Mouse (Mus musculus) heart, embryonic 10.5 days (tissue): ENCODE measurements at regions not wholly inside any gene's neighbourhood (a gene's known extent, or its start where the extent isn't known, plus 50 kb on each side); places are given as distances from the start of the nearest gene placed in this dataset.

ENCODE experiments used
- DNase-seq: peaks from one replicate; pipeline ENCODE4 v3.0.0-alpha.2; 2017; ENCODE audit warnings: low spot score
- H3K27ac ChIP-seq: fragments of 300-500 bp; sonication (generic); 2 replicates; pipeline ENCODE4 v1.5.1; 2016; ENCODE audit warnings: mild to moderate bottlenecking
- H3K27me3 ChIP-seq: fragments of 300-500 bp; sonication (generic); 2 replicates; pipeline ENCODE4 v1.6.1; 2016; ENCODE audit warnings: mild to moderate bottlenecking; ENCODE audit not compliant: poor library complexity, insufficient read depth, severe bottlenecking
- H3K36me3 ChIP-seq: fragments of 300-500 bp; sonication (generic); 2 replicates; pipeline ENCODE4 v1.6.1; 2016; ENCODE audit warnings: mild to moderate bottlenecking, moderate library complexity
- H3K4me1 ChIP-seq: fragments of 300-500 bp; sonication (generic); 2 replicates; pipeline ENCODE4 v1.6.1; 2016; ENCODE audit warnings: mild to moderate bottlenecking
- H3K4me3 ChIP-seq: fragments of 300-500 bp; sonication (generic); 2 replicates; pipeline ENCODE4 v1.5.1; 2016; ENCODE audit warnings: mild to moderate bottlenecking, moderate library complexity
- H3K9me3 ChIP-seq: fragments of 300-500 bp; sonication (generic); 2 replicates; pipeline ENCODE4 v1.6.1; 2016; ENCODE audit warnings: mild to moderate bottlenecking, moderate library complexity
- WGBS: fragments of 180-500 bp; shearing (Covaris S2); methylation state at CpG from one replicate; pipeline ENCODE4 v1.1.7; 2016; 5-methylcytosine and 5-hydroxymethylcytosine counted together

DNA sequence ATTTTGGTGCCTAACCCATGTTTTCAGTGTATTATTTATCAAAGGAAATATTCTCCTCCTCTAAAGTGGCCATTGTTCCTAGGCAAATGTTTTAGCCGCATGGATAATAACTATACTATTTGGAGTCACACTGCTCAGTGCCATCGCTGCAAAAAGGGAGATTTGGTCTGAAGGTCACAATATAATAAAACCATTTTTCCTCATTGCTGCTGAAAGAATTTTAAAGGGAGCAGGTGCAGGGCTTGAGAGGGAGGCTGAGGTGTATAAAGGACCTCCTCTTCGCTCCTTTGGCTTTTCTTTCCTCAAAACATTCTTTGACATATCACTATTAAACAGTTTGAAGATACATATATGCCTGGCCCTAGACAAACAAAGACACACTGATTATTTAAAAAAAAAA, 435.9 kb upstream of the Sox9 start:
- no peak overlapping the region for H3K27ac ChIP-seq
- no peaks in the 10 kb centered on the region for H3K27me3 ChIP-seq
- no peak overlapping the region for H3K4me3 ChIP-seq
- 88% methylated on average over 3 of the region's 3 CpGs for WGBS
- H3K36me3 ChIP-seq: no peaks in the 10 kb centered on the region
- DNase-seq: no peak
- H3K9me3 ChIP-seq: no peaks in the 10 kb centered on the region
- peaks cover 3% of the 10 kb centered on the region; the same call in 1 of the 2 replicates for H3K4me1 ChIP-seq

DNA sequence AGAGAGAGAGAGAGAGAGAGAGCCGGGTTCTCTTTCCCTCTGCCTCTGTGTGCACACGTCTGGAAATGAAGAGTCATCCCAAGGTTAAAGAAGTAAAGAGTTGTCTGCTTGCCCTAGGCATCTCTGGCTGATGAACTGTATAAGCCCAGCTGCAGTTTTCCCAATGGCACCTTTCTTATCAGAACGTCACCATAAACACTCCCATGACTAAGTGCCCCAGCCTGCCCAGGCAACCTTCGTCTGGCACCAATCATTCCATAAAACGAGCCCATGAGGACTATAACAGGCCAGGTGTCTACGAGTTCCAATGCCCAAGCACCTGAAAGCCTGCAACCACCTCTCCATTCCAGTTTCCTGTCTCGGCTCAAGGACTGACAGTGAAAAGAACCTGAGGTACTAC, 435.5 kb upstream of the Sox9 start:
- Histone ChIP-seq H3K36me3 (no peaks in the 10 kb centered on the region), H3K4me3 (no peak overlapping the region), H3K27me3 (no peaks in the 10 kb centered on the region), H3K9me3 (no peaks in the 10 kb centered on the region), H3K27ac (no peak overlapping the region), H3K4me1 (peaks cover 3% of the 10 kb centered on the region; the same call in 1 of the 2 replicates)
- WGBS: 44% methylated on average over 7 of the region's 7 CpGs
- DNase-seq: no peak

DNA sequence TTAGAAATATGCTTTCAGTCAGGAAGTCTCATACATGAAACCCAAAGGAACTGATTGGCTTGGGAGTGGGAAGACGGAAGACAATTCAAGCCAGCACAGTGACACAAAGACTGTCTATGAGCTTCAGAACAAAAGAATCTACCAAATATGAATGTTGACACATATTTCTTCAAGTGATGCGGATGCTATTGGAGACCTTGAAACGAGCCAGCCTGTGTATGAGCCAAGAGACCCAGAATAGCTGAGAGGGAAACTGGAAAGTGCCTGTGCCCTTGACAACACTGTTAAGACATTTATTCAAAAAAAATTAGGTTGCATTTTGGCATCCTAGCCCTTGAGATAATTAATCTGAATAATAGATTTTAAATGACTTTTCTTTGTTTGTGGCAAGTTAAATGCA, 426.7 kb upstream of the Sox9 start:
- Histone ChIP-seq H3K27me3 (no peaks in the 10 kb centered on the region), H3K4me3 (no peak overlapping the region), H3K4me1 (no peaks in the 10 kb centered on the region), H3K36me3 (no peaks in the 10 kb centered on the region), H3K9me3 (no peaks in the 10 kb centered on the region), H3K27ac (no peak overlapping the region)
- 84% methylated on average over 3 of the region's 3 CpGs for WGBS
- no peak for DNase-seq

DNA sequence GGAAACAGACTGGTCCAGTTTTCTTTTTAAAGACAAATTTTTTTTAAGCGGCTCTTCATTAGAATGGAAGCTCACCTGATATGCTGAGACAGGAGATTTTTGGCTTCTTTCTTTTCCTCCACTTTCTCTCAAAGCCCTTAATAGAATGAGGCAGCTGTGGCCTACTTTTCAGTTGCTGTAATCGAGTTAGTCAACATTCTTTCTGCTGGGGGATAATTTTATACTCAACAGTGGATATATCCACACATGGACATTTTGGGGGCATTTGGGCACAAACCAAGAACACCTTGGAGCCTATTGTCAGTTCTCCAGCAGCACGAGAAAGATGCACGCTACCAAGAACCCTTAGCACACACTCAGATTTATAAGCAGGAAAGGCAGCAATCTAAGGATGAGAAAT, 415.3 kb upstream of the Sox9 start:
- Histone ChIP-seq H3K4me1 (no peaks in the 10 kb centered on the region), H3K27ac (no peak overlapping the region), H3K9me3 (no peaks in the 10 kb centered on the region), H3K36me3 (no peaks in the 10 kb centered on the region), H3K4me3 (no peak overlapping the region), H3K27me3 (no peaks in the 10 kb centered on the region)
- 84% methylated on average over 4 of the region's 4 CpGs for WGBS
- DNase-seq: no peak

DNA sequence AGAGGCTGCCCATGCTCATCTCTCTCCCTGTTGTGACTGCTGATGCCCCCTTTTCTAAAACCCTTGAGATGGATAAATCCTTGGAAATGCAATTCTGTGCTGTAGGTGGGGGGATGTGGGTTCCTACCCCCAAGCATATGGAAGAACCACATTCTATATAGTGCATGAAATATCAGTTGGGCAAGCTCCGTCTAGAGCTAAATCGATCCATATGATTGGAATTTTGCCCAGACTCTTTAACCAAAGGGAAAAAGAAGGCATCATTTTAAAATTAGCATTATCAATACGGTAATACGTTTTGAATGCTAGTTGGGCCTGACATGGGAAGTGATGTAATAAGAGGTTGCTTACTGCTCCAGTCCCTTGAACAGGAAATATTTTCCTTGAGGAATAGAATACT, 411.1 kb upstream of the Sox9 start:
- Histone ChIP-seq H3K36me3 (no peaks in the 10 kb centered on the region), H3K27ac (no peak overlapping the region), H3K9me3 (no peaks in the 10 kb centered on the region), H3K27me3 (no peaks in the 10 kb centered on the region), H3K4me1 (no peaks in the 10 kb centered on the region), H3K4me3 (no peak overlapping the region)
- WGBS: 93% methylated on average over 4 of the region's 4 CpGs
- no peak for DNase-seq

DNA sequence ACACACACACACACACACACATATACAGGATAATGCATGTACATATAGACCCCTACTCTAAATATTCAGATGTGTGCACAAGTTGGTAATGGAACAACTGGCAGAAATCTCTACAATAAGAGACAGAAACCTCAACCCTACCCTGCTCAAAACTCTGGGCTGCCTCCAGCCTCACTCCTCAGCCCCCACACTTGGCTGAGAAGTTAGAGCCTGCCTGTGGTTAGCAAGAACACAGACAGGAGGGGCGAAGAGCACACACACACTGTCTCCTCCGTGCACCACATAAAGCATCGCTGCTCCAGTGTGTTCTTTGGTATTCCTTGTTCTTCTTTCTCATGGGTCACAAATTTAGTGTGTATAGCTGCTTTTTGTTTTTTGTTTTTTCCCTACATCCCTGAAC, 382.0 kb upstream of the Sox9 start:
- no peaks in the 10 kb centered on the region for H3K9me3 ChIP-seq
- 83% methylated on average over 3 of the region's 3 CpGs for WGBS
- no peaks in the 10 kb centered on the region for H3K36me3 ChIP-seq
- no peak for DNase-seq
- H3K4me3 ChIP-seq: no peak overlapping the region
- H3K4me1 ChIP-seq: no peaks in the 10 kb centered on the region
- no peak overlapping the region for H3K27ac ChIP-seq
- H3K27me3 ChIP-seq: no peaks in the 10 kb centered on the region

DNA sequence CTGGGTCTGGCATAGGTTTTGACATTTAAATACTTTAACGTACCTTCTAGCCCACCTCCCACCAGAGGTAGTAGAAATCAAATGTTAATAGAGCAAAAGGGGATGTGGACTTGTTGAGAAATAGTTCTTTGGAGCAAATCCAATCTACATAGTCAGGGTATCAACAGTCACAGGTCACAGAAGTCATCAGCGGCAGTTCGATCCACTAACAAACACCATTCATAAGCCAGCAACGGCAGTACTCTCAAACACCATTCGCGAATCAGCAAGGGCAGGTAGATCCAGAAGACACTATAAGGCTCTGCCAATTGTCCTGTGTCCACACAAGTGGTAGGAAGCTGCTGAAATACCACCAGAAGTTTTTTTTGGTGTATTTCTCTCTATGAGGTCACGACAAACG, 374.3 kb upstream of the Sox9 start:
- no peak for DNase-seq
- H3K27ac ChIP-seq: no peak overlapping the region
- 86% methylated on average over 8 of the region's 8 CpGs for WGBS
- no peaks in the 10 kb centered on the region for H3K9me3 ChIP-seq
- no peak overlapping the region for H3K4me3 ChIP-seq
- H3K4me1 ChIP-seq: no peaks in the 10 kb centered on the region
- no peaks in the 10 kb centered on the region for H3K27me3 ChIP-seq
- no peaks in the 10 kb centered on the region for H3K36me3 ChIP-seq

DNA sequence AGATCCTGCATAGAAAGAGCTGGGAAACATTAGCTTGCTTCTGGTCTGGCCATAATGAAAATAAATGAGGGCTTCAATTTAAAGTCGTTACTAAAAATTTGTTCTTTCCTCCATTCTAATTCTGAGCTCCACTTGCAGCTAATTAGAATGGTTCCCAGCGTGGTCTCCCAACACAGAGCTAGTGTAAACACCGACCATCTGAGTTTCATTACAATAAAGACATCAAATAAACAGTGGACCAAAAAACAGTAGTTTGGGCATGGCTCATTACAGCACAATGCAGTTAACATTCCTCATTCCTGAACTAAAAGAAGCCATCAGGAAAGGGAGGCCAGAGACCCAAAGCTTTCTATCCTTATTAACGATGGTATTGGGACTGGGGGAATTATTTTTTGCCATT, 369.6 kb upstream of the Sox9 start:
- Histone ChIP-seq H3K4me1 (no peaks in the 10 kb centered on the region), H3K36me3 (no peaks in the 10 kb centered on the region), H3K4me3 (no peak overlapping the region), H3K27ac (no peak overlapping the region), H3K9me3 (no peaks in the 10 kb centered on the region), H3K27me3 (no peaks in the 10 kb centered on the region)
- WGBS: 50% methylated on average over 4 of the region's 4 CpGs
- no peak for DNase-seq

DNA sequence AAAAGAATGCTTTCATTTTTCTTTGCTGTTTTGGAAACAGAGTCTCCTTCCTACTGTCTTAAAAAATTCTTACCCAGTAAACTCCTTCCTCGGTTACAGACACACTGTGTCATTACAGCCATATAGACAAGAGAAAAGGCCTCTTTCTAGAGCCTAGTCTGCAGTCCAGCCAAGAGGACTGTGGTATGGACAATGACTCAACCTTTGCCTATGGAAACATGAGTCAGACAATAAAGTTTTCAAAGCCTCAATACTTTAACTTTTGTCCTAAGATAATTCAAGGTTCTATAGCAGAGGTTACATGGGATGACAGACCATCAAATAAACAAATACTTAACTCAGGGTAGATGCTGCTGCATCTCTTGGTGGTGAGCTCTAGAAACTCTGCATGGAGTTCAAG, 339.4 kb upstream of the Sox9 start:
- WGBS: 78% methylated on average over 1 of the region's 1 CpGs
- Histone ChIP-seq H3K27me3 (no peaks in the 10 kb centered on the region), H3K4me1 (no peaks in the 10 kb centered on the region), H3K9me3 (no peaks in the 10 kb centered on the region), H3K36me3 (no peaks in the 10 kb centered on the region), H3K4me3 (no peak overlapping the region), H3K27ac (no peak overlapping the region)
- no peak for DNase-seq

DNA sequence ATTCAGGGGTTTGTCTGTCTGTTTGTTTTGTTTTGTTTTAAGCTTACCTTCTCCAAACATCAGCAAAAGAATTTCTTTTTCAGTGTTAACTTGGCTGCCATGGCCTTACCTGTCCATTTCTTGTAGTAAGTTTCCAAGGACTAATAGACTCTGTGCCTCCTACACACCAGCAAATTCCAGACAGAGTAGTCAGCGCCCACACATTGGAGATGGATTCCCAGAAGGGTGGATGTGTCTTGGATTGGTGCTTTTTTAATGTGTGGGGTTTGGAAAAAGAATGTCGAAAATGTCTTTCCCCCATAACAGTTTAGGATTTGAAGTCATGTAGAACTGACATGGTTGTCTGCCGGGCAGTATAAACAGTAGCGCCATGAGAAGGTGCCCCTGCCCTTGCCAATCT, 338.1 kb upstream of the Sox9 start:
- no peak for DNase-seq
- Histone ChIP-seq H3K4me1 (no peaks in the 10 kb centered on the region), H3K9me3 (no peaks in the 10 kb centered on the region), H3K36me3 (no peaks in the 10 kb centered on the region), H3K4me3 (no peak overlapping the region), H3K27me3 (no peaks in the 10 kb centered on the region), H3K27ac (no peak overlapping the region)
- WGBS: 86% methylated on average over 4 of the region's 4 CpGs

DNA sequence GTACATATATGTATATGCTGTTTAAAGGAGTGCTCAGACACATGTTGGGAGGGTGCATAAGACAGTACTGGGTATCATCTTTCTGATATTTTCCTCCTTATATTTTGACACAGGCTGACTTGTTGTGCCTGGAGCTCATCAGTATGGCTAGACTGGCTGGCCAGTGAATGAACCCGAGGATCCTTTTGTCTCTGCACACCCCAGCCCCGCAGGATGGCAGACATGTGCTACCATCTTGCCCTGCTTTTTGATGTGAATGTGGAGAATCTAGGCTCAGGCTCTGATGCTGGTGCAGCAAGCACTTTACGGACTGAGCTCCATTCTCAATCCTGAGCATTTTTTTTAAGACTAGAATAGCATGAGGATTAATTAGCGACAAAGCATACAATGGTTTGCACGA, 332.4 kb upstream of the Sox9 start:
- H3K36me3 ChIP-seq: no peaks in the 10 kb centered on the region
- H3K4me3 ChIP-seq: no peak overlapping the region
- no peaks in the 10 kb centered on the region for H3K27me3 ChIP-seq
- WGBS: 72% methylated on average over 5 of the region's 5 CpGs
- no peaks in the 10 kb centered on the region for H3K4me1 ChIP-seq
- H3K9me3 ChIP-seq: no peaks in the 10 kb centered on the region
- no peak for DNase-seq
- no peak overlapping the region for H3K27ac ChIP-seq

DNA sequence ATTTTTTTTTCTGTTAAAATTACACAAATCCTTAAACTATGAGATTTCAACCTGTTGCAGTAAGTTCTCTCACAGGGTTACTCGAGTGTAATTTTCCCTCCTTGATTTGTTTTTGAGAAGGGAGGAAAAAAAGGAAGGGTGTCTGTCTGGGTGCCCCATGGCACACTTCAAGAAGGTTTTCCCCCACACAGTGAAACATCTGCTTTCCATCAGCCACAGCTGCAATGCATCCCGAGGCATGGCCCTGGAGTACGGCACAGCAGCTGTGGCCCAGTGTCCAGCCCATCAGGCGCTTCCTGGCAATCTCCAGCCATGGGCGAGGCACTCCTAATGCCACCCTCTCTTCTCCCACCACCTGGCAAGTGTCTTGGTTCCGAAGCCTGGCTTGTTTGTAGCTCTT, 331.8 kb upstream of the Sox9 start:
- no peaks in the 10 kb centered on the region for H3K36me3 ChIP-seq
- WGBS: 49% methylated on average over 6 of the region's 6 CpGs

DNA sequence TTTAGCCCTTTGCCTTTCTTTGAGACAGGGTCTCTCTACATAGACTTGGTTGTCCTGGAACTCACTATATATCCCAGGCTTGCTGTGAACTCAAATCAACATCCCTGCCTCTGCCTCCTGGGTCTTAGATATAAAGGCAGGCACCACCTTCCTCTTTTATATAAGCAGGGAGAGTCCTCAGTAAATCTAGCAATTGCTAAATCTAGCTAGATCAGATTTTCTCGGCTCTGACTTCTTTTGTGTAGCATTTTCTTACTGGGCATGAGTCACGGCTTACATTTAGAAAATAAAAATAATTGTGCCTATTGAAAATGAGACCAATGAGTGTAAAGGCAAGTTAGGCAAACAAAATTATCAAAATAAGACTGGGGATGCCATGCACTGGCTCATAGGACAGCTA, 323.9 kb upstream of the Sox9 start:
- Histone ChIP-seq H3K36me3 (no peaks in the 10 kb centered on the region), H3K4me1 (no peaks in the 10 kb centered on the region), H3K27me3 (no peaks in the 10 kb centered on the region), H3K27ac (no peak overlapping the region), H3K9me3 (no peaks in the 10 kb centered on the region), H3K4me3 (no peak overlapping the region)
- 89% methylated on average over 2 of the region's 2 CpGs for WGBS
- no peak for DNase-seq

More for the DNA sequence above, 331.8 kb upstream of the Sox9 start:
- H3K9me3 ChIP-seq: no peaks in the 10 kb centered on the region
- no peak overlapping the region for H3K27ac ChIP-seq
- H3K4me3 ChIP-seq: no peak overlapping the region
- no peaks in the 10 kb centered on the region for H3K27me3 ChIP-seq
- DNase-seq: no peak
- no peaks in the 10 kb centered on the region for H3K4me1 ChIP-seq

DNA sequence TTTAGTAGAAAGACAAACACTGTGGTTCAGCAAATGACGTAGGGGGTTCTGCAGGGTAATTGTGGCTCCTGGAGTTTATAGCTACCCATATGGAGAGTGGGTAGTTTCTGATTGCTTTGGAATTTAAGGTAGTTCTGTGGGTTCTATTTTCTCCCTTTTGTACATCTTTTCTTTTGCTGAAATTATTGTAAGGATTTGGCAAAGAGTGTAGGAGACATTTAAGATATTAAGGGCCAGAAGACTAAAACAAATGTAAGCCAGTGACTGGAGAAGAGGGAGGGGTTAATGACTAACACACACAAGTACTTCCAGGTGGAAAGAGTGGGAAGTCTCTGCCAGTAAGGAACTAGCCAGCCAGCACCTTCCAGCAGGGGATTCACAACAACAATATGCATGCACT, 318.9 kb upstream of the Sox9 start:
- Histone ChIP-seq H3K9me3 (no peaks in the 10 kb centered on the region), H3K27ac (no peak overlapping the region), H3K4me1 (no peaks in the 10 kb centered on the region), H3K4me3 (no peak overlapping the region), H3K36me3 (no peaks in the 10 kb centered on the region), H3K27me3 (no peaks in the 10 kb centered on the region)
- no peak for DNase-seq
- WGBS: 77% methylated on average over 1 of the region's 1 CpGs
